Mouse (Mus musculus) testis, adult 2 months (tissue): ENCODE measurements at regions not wholly inside any gene's neighbourhood (a gene's known extent, or its start where the extent isn't known, plus 50 kb on each side); places are given as distances from the start of the nearest gene placed in this dataset.

Source experiments
- H3K27ac ChIP-seq: fragments of 200-500 bp; 2 replicates; pipeline ENCODE4 v1.5.1; 2012; ENCODE audit warnings: low read depth, low read length; ENCODE audit not compliant: control insufficient read depth, insufficient read depth
- H3K27me3 ChIP-seq: fragments of 200-500 bp; 2 replicates; pipeline ENCODE4 v1.6.1; 2012; ENCODE audit warnings: mild to moderate bottlenecking, low read length, moderate library complexity; ENCODE audit not compliant: control insufficient read depth, insufficient read depth
- H3K36me3 ChIP-seq: fragments of 200-500 bp; 2 replicates; pipeline ENCODE4 v1.6.1; 2012; ENCODE audit warnings: mild to moderate bottlenecking, low read length; ENCODE audit not compliant: control insufficient read depth, insufficient read depth
- H3K4me1 ChIP-seq: fragments of 200-500 bp; 2 replicates; pipeline ENCODE4 v1.6.1; 2012; ENCODE audit warnings: low read length; ENCODE audit not compliant: control insufficient read depth, insufficient read depth
- H3K4me3 ChIP-seq: fragments of 200-500 bp; 2 replicates; pipeline ENCODE4 v1.5.1; 2012; ENCODE audit warnings: low read depth, mild to moderate bottlenecking, low read length, moderate library complexity, mixed read lengths; ENCODE audit not compliant: control insufficient read depth
- CTCF ChIP-seq: fragments of 200-500 bp; IDR thresholded peaks from 2 replicates; pipeline ENCODE4 v1.5.1; 2012; ENCODE audit warnings: low read depth, mild to moderate bottlenecking, inconsistent platforms, low read length, moderate library complexity; ENCODE audit not compliant: control insufficient read depth, insufficient read depth, insufficient replicate concordance
- POLR2A ChIP-seq: fragments of 200-500 bp; IDR thresholded peaks from 2 replicates; pipeline ENCODE4 v1.6.1; 2012; ENCODE audit warnings: low read depth, mild to moderate bottlenecking, inconsistent platforms, low read length, moderate library complexity; ENCODE audit not compliant: control insufficient read depth

- no peak for TF ChIP-seq POLR2A
- no peak for TF ChIP-seq CTCF
Measured at GRCm38 (mm10) chr7:83238091-83238490, 346.6 kb upstream of the Tmc3 start.

GRCm38 (mm10) chr7:83242233-83242632 is 342.5 kb upstream of the Tmc3 start:
- TF ChIP-seq POLR2A (no peak), CTCF (no peak)
- no peak overlapping the region for H3K27ac ChIP-seq
- H3K4me3 ChIP-seq: no peak overlapping the region
- H3K4me1 ChIP-seq: no peaks in the 10 kb centered on the region
- no peaks in the 10 kb centered on the region for H3K36me3 ChIP-seq
- no peaks in the 10 kb centered on the region for H3K27me3 ChIP-seq

More at GRCm38 (mm10) chr7:83238091-83238490, 346.6 kb upstream of the Tmc3 start:
- H3K36me3 ChIP-seq: no peaks in the 10 kb centered on the region
- no peak overlapping the region for H3K27ac ChIP-seq
- no peaks in the 10 kb centered on the region for H3K4me1 ChIP-seq
- H3K4me3 ChIP-seq: no peak overlapping the region
- H3K27me3 ChIP-seq: no peaks in the 10 kb centered on the region

- H3K27ac ChIP-seq: no peak overlapping the region
- TF ChIP-seq POLR2A (no peak), CTCF (no peak)
- no peaks in the 10 kb centered on the region for H3K27me3 ChIP-seq
- H3K4me1 ChIP-seq: no peaks in the 10 kb centered on the region
- H3K36me3 ChIP-seq: no peaks in the 10 kb centered on the region
- H3K4me3 ChIP-seq: no peak overlapping the region
Measured at GRCm38 (mm10) chr7:83245867-83246266, 338.9 kb upstream of the Tmc3 start.

- no peak overlapping the region for H3K27ac ChIP-seq
- no peaks in the 10 kb centered on the region for H3K27me3 ChIP-seq
- H3K4me1 ChIP-seq: no peaks in the 10 kb centered on the region
- no peak overlapping the region for H3K4me3 ChIP-seq
- TF ChIP-seq CTCF (no peak), POLR2A (no peak)
- H3K36me3 ChIP-seq: no peaks in the 10 kb centered on the region
Measured at GRCm38 (mm10) chr7:83251995-83252563, 332.6 kb upstream of the Tmc3 start.

- no peak overlapping the region for H3K27ac ChIP-seq
- TF ChIP-seq POLR2A: no peak
- no peak for TF ChIP-seq CTCF
Measured at GRCm38 (mm10) chr7:83253001-83253400, 331.7 kb upstream of the Tmc3 start.

GRCm38 (mm10) chr7:83253432-83253831 is 331.3 kb upstream of the Tmc3 start:
- TF ChIP-seq POLR2A (no peak), CTCF (no peak)
- H3K36me3 ChIP-seq: no peaks in the 10 kb centered on the region
- no peak overlapping the region for H3K4me3 ChIP-seq
- H3K27ac ChIP-seq: no peak overlapping the region
- H3K27me3 ChIP-seq: no peaks in the 10 kb centered on the region
- no peaks in the 10 kb centered on the region for H3K4me1 ChIP-seq

More at GRCm38 (mm10) chr7:83253001-83253400, 331.7 kb upstream of the Tmc3 start:
- Histone ChIP-seq H3K27me3 (no peaks in the 10 kb centered on the region), H3K36me3 (no peaks in the 10 kb centered on the region), H3K4me1 (no peaks in the 10 kb centered on the region), H3K4me3 (no peak overlapping the region)

GRCm38 (mm10) chr7:83254411-83254810 is 330.3 kb upstream of the Tmc3 start:
- no peaks in the 10 kb centered on the region for H3K36me3 ChIP-seq
- no peak overlapping the region for H3K4me3 ChIP-seq
- H3K27me3 ChIP-seq: no peaks in the 10 kb centered on the region
- no peaks in the 10 kb centered on the region for H3K4me1 ChIP-seq
- no peak overlapping the region for H3K27ac ChIP-seq
- TF ChIP-seq POLR2A (no peak), CTCF (no peak)

- Histone ChIP-seq H3K36me3 (no peaks in the 10 kb centered on the region), H3K4me3 (no peak overlapping the region), H3K27ac (no peak overlapping the region), H3K27me3 (no peaks in the 10 kb centered on the region), H3K4me1 (no peaks in the 10 kb centered on the region)
- TF ChIP-seq POLR2A (no peak), CTCF (no peak)
Measured at GRCm38 (mm10) chr7:83256236-83256784, 328.4 kb upstream of the Tmc3 start.
